Mouse (Mus musculus): ENCODE results near the gene Rassf5. TPM values are rescaled to one million over a fixed set of nuclear protein-coding genes. Genes with fewer than 3 reads are reported as not detected.

The Rassf5 gene
- polyA plus RNA-seq, 2 experiments, result 3.1 to 3.2 TPM

GRCm38 (mm10) chr1:131184956-131185660 lies 60.0 kb downstream of the Rassf5 start:
- no peak overlapping the region for H3K4me3 ChIP-seq (replicated peaks; ENCODE audit: low read length)
- peaks cover 2% of the 10 kb centered on the region; the same call in 1 of the 2 replicates for H3K36me3 ChIP-seq (ENCODE audit: control insufficient read depth, insufficient read depth, low read length)
- H3K4me2 ChIP-seq (replicated peaks; ENCODE audit: low read depth, low read length, severe bottlenecking), result no peak overlapping the region
- H3K9me3 ChIP-seq (ENCODE audit: control insufficient read depth, low read length), result no peaks in the 10 kb centered on the region
- no peak overlapping the region for H3K9ac ChIP-seq (ENCODE audit: low read depth, low read length, severe bottlenecking)
- H3K4me1 ChIP-seq (ENCODE audit: control insufficient read depth, insufficient read depth, low read length), result 0 out of 2 replicates have a peak, but pooled peaks cover 7% of the 10 kb centered on the region
- H3K27me3 ChIP-seq (ENCODE audit: control insufficient read depth, insufficient read depth, low read length), result no peaks in the 10 kb centered on the region
- no peak overlapping the region for H3K27ac ChIP-seq (replicated peaks; ENCODE audit: low read depth, low read length)
- DNase-seq (ENCODE audit: low spot score) (no peak), ATAC-seq (ENCODE audit: low FRiP score, low read depth) (no peak)
- 67% methylated on average over 8 of the region's 8 CpGs for WGBS
- no peak for TF ChIP-seq POLR2A (IDR thresholded peaks at IDR 0.05; ENCODE audit: borderline replicate concordance, extremely low read depth, insufficient read depth, insufficient read length)

- no peaks in the 10 kb centered on the region for H3K27me3 ChIP-seq (ENCODE audit: control insufficient read depth, insufficient read depth, low read length)
- no peak overlapping the region for H3K4me3 ChIP-seq (replicated peaks; ENCODE audit: low read length)
- H3K36me3 ChIP-seq (ENCODE audit: control insufficient read depth, insufficient read depth, low read length), result peaks cover 9% of the 10 kb centered on the region
- 0 out of 2 replicates have a peak, but pooled peaks cover 7% of the 10 kb centered on the region for H3K4me1 ChIP-seq (ENCODE audit: control insufficient read depth, insufficient read depth, low read length)
- H3K9me3 ChIP-seq (ENCODE audit: control insufficient read depth, low read length), result no peaks in the 10 kb centered on the region
- no peak for TF ChIP-seq POLR2A (IDR thresholded peaks at IDR 0.05; ENCODE audit: borderline replicate concordance, extremely low read depth, insufficient read depth, insufficient read length)
- H3K9ac ChIP-seq (ENCODE audit: low read depth, low read length, severe bottlenecking), result no peak overlapping the region
- DNase-seq (ENCODE audit: low spot score), result peak; percentile 80
- peak; percentile 34; the same call in 1 of the 2 replicates for ATAC-seq (ENCODE audit: low FRiP score, low read depth)
- no peak overlapping the region for H3K4me2 ChIP-seq (replicated peaks; ENCODE audit: low read depth, low read length, severe bottlenecking)
- H3K27ac ChIP-seq (replicated peaks; ENCODE audit: low read depth, low read length), result no peak overlapping the region
- 62% methylated on average over 9 of the region's 9 CpGs for whole genome bisulfite sequencing
These were observed 60.7 kb downstream of the Rassf5 start for GRCm38 (mm10) chr1:131184253-131184955.

- no peak for TF ChIP-seq POLR2A (IDR thresholded peaks at IDR 0.05; ENCODE audit: borderline replicate concordance, extremely low read depth, insufficient read depth, insufficient read length)
- DNase-seq (ENCODE audit: low spot score), result no peak
- 87% methylated on average over 7 of the region's 7 CpGs for WGBS
- Histone ChIP-seq H3K4me1 (ENCODE audit: control insufficient read depth, insufficient read depth, low read length) (0 out of 2 replicates have a peak, but pooled peaks cover 7% of the 10 kb centered on the region), H3K27ac (replicated peaks; ENCODE audit: low read depth, low read length) (no peak overlapping the region), H3K4me2 (replicated peaks; ENCODE audit: low read depth, low read length, severe bottlenecking) (no peak overlapping the region), H3K4me3 (replicated peaks; ENCODE audit: low read length) (no peak overlapping the region), H3K9me3 (ENCODE audit: control insufficient read depth, low read length) (no peaks in the 10 kb centered on the region), H3K9ac (ENCODE audit: low read depth, low read length, severe bottlenecking) (no peak overlapping the region), H3K36me3 (ENCODE audit: control insufficient read depth, insufficient read depth, low read length) (peaks cover 11% of the 10 kb centered on the region), H3K27me3 (ENCODE audit: control insufficient read depth, insufficient read depth, low read length) (no peaks in the 10 kb centered on the region)
- no peak for ATAC-seq (ENCODE audit: low FRiP score, low read depth)
These were observed 61.9 kb downstream of the Rassf5 start for GRCm38 (mm10) chr1:131183201-131183600.

GRCm38 (mm10) chr1:131181642-131182527 lies 63.2 kb downstream of the Rassf5 start:
- Histone ChIP-seq H3K27me3 (ENCODE audit: control insufficient read depth, insufficient read depth, low read length) (no peaks in the 10 kb centered on the region), H3K4me2 (replicated peaks; ENCODE audit: low read depth, low read length, severe bottlenecking) (no peak overlapping the region), H3K27ac (replicated peaks; ENCODE audit: low read depth, low read length) (no peak overlapping the region), H3K4me3 (replicated peaks; ENCODE audit: low read length) (no peak overlapping the region), H3K9ac (ENCODE audit: low read depth, low read length, severe bottlenecking) (no peak overlapping the region), H3K36me3 (ENCODE audit: control insufficient read depth, insufficient read depth, low read length) (peaks cover 22% of the 10 kb centered on the region), H3K9me3 (ENCODE audit: control insufficient read depth, low read length) (no peaks in the 10 kb centered on the region), H3K4me1 (ENCODE audit: control insufficient read depth, insufficient read depth, low read length) (0 out of 2 replicates have a peak, but pooled peaks cover 7% of the 10 kb centered on the region)
- no peak for TF ChIP-seq POLR2A (IDR thresholded peaks at IDR 0.05; ENCODE audit: borderline replicate concordance, extremely low read depth, insufficient read depth, insufficient read length)
- peak; percentile 79 for DNase-seq (ENCODE audit: low spot score)
- peak; percentile 47; the same call in 1 of the 2 replicates for ATAC-seq (ENCODE audit: low FRiP score, low read depth)
- 62% methylated on average over 9 of the region's 9 CpGs for WGBS

- no peak for DNase-seq (ENCODE audit: low spot score)
These were observed 64.7 kb downstream of the Rassf5 start for GRCm38 (mm10) chr1:131180386-131180785.

More at GRCm38 (mm10) chr1:131180386-131180785, 64.7 kb downstream of the Rassf5 start:
- Histone ChIP-seq H3K27me3 (ENCODE audit: control insufficient read depth, insufficient read depth, low read length) (no peaks in the 10 kb centered on the region), H3K4me3 (replicated peaks; ENCODE audit: low read length) (no peak overlapping the region), H3K27ac (replicated peaks; ENCODE audit: low read depth, low read length) (no peak overlapping the region), H3K9me3 (ENCODE audit: control insufficient read depth, low read length) (no peaks in the 10 kb centered on the region), H3K4me2 (replicated peaks; ENCODE audit: low read depth, low read length, severe bottlenecking) (no peak overlapping the region), H3K9ac (ENCODE audit: low read depth, low read length, severe bottlenecking) (no peak overlapping the region), H3K4me1 (ENCODE audit: control insufficient read depth, insufficient read depth, low read length) (0 out of 2 replicates have a peak, but pooled peaks cover 7% of the 10 kb centered on the region), H3K36me3 (ENCODE audit: control insufficient read depth, insufficient read depth, low read length) (peaks cover 36% of the 10 kb centered on the region)
- no peak for TF ChIP-seq POLR2A (IDR thresholded peaks at IDR 0.05; ENCODE audit: borderline replicate concordance, extremely low read depth, insufficient read depth, insufficient read length)
- 90% methylated on average over 7 of the region's 7 CpGs for WGBS
- ATAC-seq (ENCODE audit: low FRiP score, low read depth), result no peak

All from limb, embryonic 14.5 days (tissue).